Mouse (Mus musculus): ENCODE results near the gene Pi4ka. TPM values are rescaled to one million over a fixed set of nuclear protein-coding genes. Genes with fewer than 3 reads are reported as not detected.
A peak's percentile ranks its signal among the peaks of the same experiment; 100 is the strongest.

Pi4ka gene
- polyA plus RNA-seq, 1 experiment from 2014 or later = 64.6 TPM

- Histone ChIP-seq H3K4me1 (no peaks in the 10 kb centered on the region), H3K36me3 (peaks cover 65% of the 10 kb centered on the region), H3K9me3 (no peaks in the 10 kb centered on the region)
These were observed 115.1 kb downstream of the Pi4ka start for GRCm38 (mm10) chr16:17291016-17291415.

GRCm38 (mm10) chr16:17287103-17287502 lies 119.0 kb downstream of the Pi4ka start:
- Histone ChIP-seq H3K9me3 (no peaks in the 10 kb centered on the region), H3K27me3 (no peaks in the 10 kb centered on the region), H3K4me3 (no peak overlapping the region), H3K36me3 (peaks cover 85% of the 10 kb centered on the region), H3K4me2 (replicated peaks) (no peak overlapping the region), H3K4me1 (no peaks in the 10 kb centered on the region), H3K9ac (replicated peaks) (no peak overlapping the region), H3K27ac (replicated peaks) (no peak overlapping the region)
- ATAC-seq (ENCODE audit: low FRiP score, low read depth) = no peak
- 79% methylated on average over 2 of the region's 2 CpGs for WGBS

More at GRCm38 (mm10) chr16:17291016-17291415, 115.1 kb downstream of the Pi4ka start:
- Histone ChIP-seq H3K27me3 (no peaks in the 10 kb centered on the region), H3K4me2 (replicated peaks) (no peak overlapping the region), H3K4me3 (no peak overlapping the region), H3K9ac (replicated peaks) (no peak overlapping the region), H3K27ac (replicated peaks) (no peak overlapping the region)
- 100% methylated on average over 2 of the region's 2 CpGs for WGBS
- no peak for ATAC-seq (ENCODE audit: low FRiP score, low read depth)

GRCm38 (mm10) chr16:17283151-17283550 lies 123.0 kb downstream of the Pi4ka start:
- Histone ChIP-seq H3K4me1 (peaks cover 2% of the 10 kb centered on the region), H3K36me3 (peaks cover 84% of the 10 kb centered on the region), H3K27ac (replicated peaks) (no peak overlapping the region), H3K9ac (replicated peaks) (no peak overlapping the region), H3K4me2 (replicated peaks) (no peak overlapping the region), H3K9me3 (no peaks in the 10 kb centered on the region), H3K4me3 (no peak overlapping the region), H3K27me3 (peaks cover 20% of the 10 kb centered on the region)
- WGBS = 93% methylated on average over 6 of the region's 6 CpGs
- ATAC-seq (ENCODE audit: low FRiP score, low read depth) = no peak

- no peak overlapping the region for H3K4me3 ChIP-seq
- H3K9me3 ChIP-seq = no peaks in the 10 kb centered on the region
- no peak overlapping the region for H3K27ac ChIP-seq (replicated peaks)
- no peak overlapping the region for H3K9ac ChIP-seq (replicated peaks)
- peaks cover 62% of the 10 kb centered on the region for H3K36me3 ChIP-seq
- peaks cover 37% of the 10 kb centered on the region for H3K27me3 ChIP-seq
- peaks cover 21% of the 10 kb centered on the region for H3K4me1 ChIP-seq
- 88% methylated on average over 11 of the region's 11 CpGs for WGBS
- no peak for ATAC-seq (ENCODE audit: low FRiP score, low read depth)
- H3K4me2 ChIP-seq (replicated peaks) = no peak overlapping the region
These were observed 125.6 kb downstream of the Pi4ka start for GRCm38 (mm10) chr16:17280471-17280870.

- Histone ChIP-seq H3K36me3 (peaks cover 34% of the 10 kb centered on the region), H3K4me2 (replicated peaks) (peak overlapping the region; percentile 90), H3K9me3 (no peaks in the 10 kb centered on the region), H3K9ac (replicated peaks) (peak overlapping the region; percentile 7; the same call in 1 of the 2 replicates), H3K4me1 (peaks cover 21% of the 10 kb centered on the region), H3K27me3 (peaks cover 37% of the 10 kb centered on the region), H3K4me3 (peak overlapping the region; percentile 54), H3K27ac (replicated peaks) (no peak overlapping the region)
- peak; percentile 13; the same call in 1 of the 2 replicates for ATAC-seq (ENCODE audit: low FRiP score, low read depth)
- 2% methylated on average over 59 of the region's 61 CpGs for WGBS
These were observed 128.5 kb downstream of the Pi4ka start for GRCm38 (mm10) chr16:17277342-17278211.

- Histone ChIP-seq H3K4me3 (peak overlapping the region; percentile 54), H3K9ac (replicated peaks) (peak overlapping the region; percentile 59), H3K27ac (replicated peaks) (peak overlapping the region; percentile 78), H3K4me1 (peaks cover 21% of the 10 kb centered on the region), H3K27me3 (peaks cover 37% of the 10 kb centered on the region), H3K4me2 (replicated peaks) (peak overlapping the region; percentile 90), H3K36me3 (peaks cover 23% of the 10 kb centered on the region), H3K9me3 (no peaks in the 10 kb centered on the region)
- WGBS = under 1% methylated on average over 62 of the region's 62 CpGs
- peak; percentile 88 for ATAC-seq (ENCODE audit: low FRiP score, low read depth)
These were observed 129.7 kb downstream of the Pi4ka start for GRCm38 (mm10) chr16:17276164-17277151.

GRCm38 (mm10) chr16:17275721-17276120 lies 130.4 kb downstream of the Pi4ka start, which contains the start of gene Tmem191c:
Gene Tmem191c, plus strand, starts transcription at chr16:17276077.
- Histone ChIP-seq H3K9me3 (peaks cover 4% of the 10 kb centered on the region; the same call in 1 of the 2 replicates), H3K36me3 (peaks cover 16% of the 10 kb centered on the region), H3K27ac (replicated peaks) (peak within 1 kb of the TSS; percentile 78), H3K4me3 (peak within 1 kb of the TSS; percentile 54), H3K4me1 (peaks cover 21% of the 10 kb centered on the region), H3K27me3 (peaks cover 37% of the 10 kb centered on the region), H3K9ac (replicated peaks) (peak within 1 kb of the TSS; percentile 59), H3K4me2 (replicated peaks) (peak within 1 kb of the TSS; percentile 90)
- 0 out of 2 replicates have a peak, but pooled peaks have one; percentile 3 for ATAC-seq (ENCODE audit: low FRiP score, low read depth)
- 55% methylated on average over 7 of the region's 7 CpGs for WGBS

- no peak for ATAC-seq (ENCODE audit: low FRiP score, low read depth)
- Histone ChIP-seq H3K27ac (replicated peaks) (no peak overlapping the region), H3K36me3 (no peaks in the 10 kb centered on the region), H3K4me3 (no peak overlapping the region), H3K27me3 (peaks cover 4% of the 10 kb centered on the region), H3K4me2 (replicated peaks) (no peak overlapping the region), H3K9me3 (peaks cover 8% of the 10 kb centered on the region; the same call in 1 of the 2 replicates), H3K9ac (replicated peaks) (no peak overlapping the region), H3K4me1 (peaks cover 6% of the 10 kb centered on the region)
- 85% methylated on average over 6 of the region's 6 CpGs for WGBS
These were observed 134.3 kb downstream of the Pi4ka start for GRCm38 (mm10) chr16:17271856-17272255.

GRCm38 (mm10) chr16:17271124-17271523 lies 135.0 kb downstream of the Pi4ka start:
- no peaks in the 10 kb centered on the region for H3K36me3 ChIP-seq
- no peaks in the 10 kb centered on the region for H3K4me1 ChIP-seq
- H3K9me3 ChIP-seq = peaks cover 8% of the 10 kb centered on the region; the same call in 1 of the 2 replicates
- no peak overlapping the region for H3K4me2 ChIP-seq (replicated peaks)
- no peak overlapping the region for H3K4me3 ChIP-seq
- no peaks in the 10 kb centered on the region for H3K27me3 ChIP-seq
- 78% methylated on average over 4 of the region's 4 CpGs for WGBS
- H3K27ac ChIP-seq (replicated peaks) = no peak overlapping the region
- no peak for ATAC-seq (ENCODE audit: low FRiP score, low read depth)
- H3K9ac ChIP-seq (replicated peaks) = no peak overlapping the region

- Histone ChIP-seq H3K9ac (replicated peaks) (no peak overlapping the region), H3K36me3 (no peaks in the 10 kb centered on the region), H3K4me3 (no peak overlapping the region), H3K9me3 (peaks cover 8% of the 10 kb centered on the region; the same call in 1 of the 2 replicates), H3K4me2 (replicated peaks) (no peak overlapping the region), H3K27me3 (no peaks in the 10 kb centered on the region), H3K4me1 (no peaks in the 10 kb centered on the region), H3K27ac (replicated peaks) (no peak overlapping the region)
- 94% methylated on average over 5 of the region's 5 CpGs for WGBS
- ATAC-seq (ENCODE audit: low FRiP score, low read depth) = no peak
These were observed 136.2 kb downstream of the Pi4ka start for GRCm38 (mm10) chr16:17269872-17270271.

GRCm38 (mm10) chr16:17267937-17268336 lies 138.2 kb downstream of the Pi4ka start:
- Histone ChIP-seq H3K27ac (replicated peaks) (no peak overlapping the region), H3K4me3 (no peak overlapping the region), H3K9me3 (peaks cover 8% of the 10 kb centered on the region; the same call in 1 of the 2 replicates), H3K9ac (replicated peaks) (no peak overlapping the region), H3K36me3 (no peaks in the 10 kb centered on the region), H3K4me1 (no peaks in the 10 kb centered on the region; the same call in 1 of the 2 replicates), H3K27me3 (no peaks in the 10 kb centered on the region), H3K4me2 (replicated peaks) (no peak overlapping the region)
- ATAC-seq (ENCODE audit: low FRiP score, low read depth) = no peak
- WGBS = 82% methylated on average over 5 of the region's 5 CpGs
